Mouse (Mus musculus): ENCODE data around the gene Slc48a1. TPM values are rescaled to one million over a fixed set of nuclear protein-coding genes. Genes with fewer than 3 reads are reported as not detected.

The Slc48a1 gene
- polyA plus RNA-seq, 1 experiment, result 52.7 TPM

- Histone ChIP-seq H3K4me3 (no peak overlapping the region), H3ac (ENCODE audit: control insufficient read depth, insufficient read length) (no peak overlapping the region), H3K36me3 (ENCODE audit: control insufficient read depth, insufficient read depth) (no peaks in the 10 kb centered on the region), H3K79me2 (ENCODE audit: control insufficient read depth, insufficient read depth) (no peaks in the 10 kb centered on the region), H3K27me3 (ENCODE audit: control insufficient read depth, insufficient read depth, insufficient read length) (peaks cover 40% of the 10 kb centered on the region), H3K4me2 (ENCODE audit: low read depth) (no peak overlapping the region)
- TF ChIP-seq POLR2AphosphoS2 (IDR thresholded peaks at IDR 0.05; ENCODE audit: insufficient read length, low read depth), result no peak
- TF ChIP-seq MYOG (IDR thresholded peaks at IDR 0.05; ENCODE audit: control insufficient read depth in 1 of 3, insufficient read depth in 1 of 3, insufficient read length in 2 of 3, low read depth in 2 of 3), result no peak
- TF ChIP-seq CEBPB (IDR thresholded peaks at IDR 0.05; ENCODE audit: insufficient read depth, poor library complexity, severe bottlenecking), result no peak
- no peak for TF ChIP-seq MYOD1 (IDR thresholded peaks at IDR 0.05; ENCODE audit: control insufficient read depth in 1 of 3, insufficient read length in 2 of 3, low read depth in 2 of 3)
- TF ChIP-seq TCF3 (IDR thresholded peaks at IDR 0.05; ENCODE audit: insufficient read length, low read depth), result no peak
- TF ChIP-seq POLR2A (IDR thresholded peaks at IDR 0.05; ENCODE audit: insufficient read length, low read depth), result no peak
- no peak for TF ChIP-seq E2F4 (IDR thresholded peaks at IDR 0.05; ENCODE audit: insufficient read depth)
- TF ChIP-seq REST (IDR thresholded peaks at IDR 0.05; ENCODE audit: insufficient read depth, insufficient read length), result no peak
- TF ChIP-seq MAX (IDR thresholded peaks at IDR 0.05; ENCODE audit: low read depth), result no peak
- no peak for TF ChIP-seq SRF (IDR thresholded peaks at IDR 0.05; ENCODE audit: control insufficient read depth, insufficient read length, low read depth)
- no peak for TF ChIP-seq USF1 (IDR thresholded peaks at IDR 0.05; ENCODE audit: low read depth)
- TF ChIP-seq TCF12 (IDR thresholded peaks at IDR 0.05; ENCODE audit: insufficient read depth, poor library complexity, severe bottlenecking), result no peak
Measured at GRCm38 (mm10) chr15:97755361-97755760, 23.0 kb upstream of the Slc48a1 start.

GRCm38 (mm10) chr15:97760006-97760405, 18.3 kb upstream of the Slc48a1 start:
- no peak overlapping the region for H3K4me2 ChIP-seq (ENCODE audit: low read depth)
- no peak overlapping the region for H3ac ChIP-seq (ENCODE audit: control insufficient read depth, insufficient read length)
- no peaks in the 10 kb centered on the region for H3K79me2 ChIP-seq (ENCODE audit: control insufficient read depth, insufficient read depth)
- no peak for TF ChIP-seq TCF3 (IDR thresholded peaks at IDR 0.05; ENCODE audit: insufficient read length, low read depth)
- H3K36me3 ChIP-seq (ENCODE audit: control insufficient read depth, insufficient read depth), result no peaks in the 10 kb centered on the region
- H3K4me3 ChIP-seq, result no peak overlapping the region
- peaks cover 55% of the 10 kb centered on the region for H3K27me3 ChIP-seq (ENCODE audit: control insufficient read depth, insufficient read depth, insufficient read length)

- Histone ChIP-seq H3K4me2 (ENCODE audit: low read depth) (no peak overlapping the region), H3K79me2 (ENCODE audit: control insufficient read depth, insufficient read depth) (no peaks in the 10 kb centered on the region), H3K36me3 (ENCODE audit: control insufficient read depth, insufficient read depth) (no peaks in the 10 kb centered on the region), H3K4me3 (no peak overlapping the region), H3ac (ENCODE audit: control insufficient read depth, insufficient read length) (no peak overlapping the region), H3K27me3 (ENCODE audit: control insufficient read depth, insufficient read depth, insufficient read length) (peaks cover 57% of the 10 kb centered on the region)
- TF ChIP-seq SRF (IDR thresholded peaks at IDR 0.05; ENCODE audit: control insufficient read depth, insufficient read length, low read depth), result no peak
- TF ChIP-seq TCF3 (IDR thresholded peaks at IDR 0.05; ENCODE audit: insufficient read length, low read depth), result no peak
- no peak for TF ChIP-seq MAX (IDR thresholded peaks at IDR 0.05; ENCODE audit: low read depth)
Measured at GRCm38 (mm10) chr15:97760952-97761351, 17.4 kb upstream of the Slc48a1 start.

- Histone ChIP-seq H3K79me2 (ENCODE audit: control insufficient read depth, insufficient read depth) (no peaks in the 10 kb centered on the region), H3K27me3 (ENCODE audit: control insufficient read depth, insufficient read depth, insufficient read length) (peaks cover 56% of the 10 kb centered on the region), H3ac (ENCODE audit: control insufficient read depth, insufficient read length) (no peak overlapping the region), H3K36me3 (ENCODE audit: control insufficient read depth, insufficient read depth) (no peaks in the 10 kb centered on the region), H3K4me2 (ENCODE audit: low read depth) (no peak overlapping the region), H3K4me3 (no peak overlapping the region)
- TF ChIP-seq MYOG (IDR thresholded peaks at IDR 0.05; ENCODE audit: control insufficient read depth in 1 of 3, insufficient read depth in 1 of 3, insufficient read length in 2 of 3, low read depth in 2 of 3), result no peak
- TF ChIP-seq USF1 (IDR thresholded peaks at IDR 0.05; ENCODE audit: low read depth), result no peak
Measured at GRCm38 (mm10) chr15:97761438-97761837, 16.9 kb upstream of the Slc48a1 start.

GRCm38 (mm10) chr15:97762733-97763132, 15.6 kb upstream of the Slc48a1 start:
- H3K4me3 ChIP-seq, result no peak overlapping the region
- H3K36me3 ChIP-seq (ENCODE audit: control insufficient read depth, insufficient read depth), result no peaks in the 10 kb centered on the region
- TF ChIP-seq REST (IDR thresholded peaks at IDR 0.05; ENCODE audit: insufficient read depth, insufficient read length) (no peak), POLR2AphosphoS2 (IDR thresholded peaks at IDR 0.05; ENCODE audit: insufficient read length, low read depth) (no peak), USF1 (IDR thresholded peaks at IDR 0.05; ENCODE audit: low read depth) (no peak), TCF3 (IDR thresholded peaks at IDR 0.05; ENCODE audit: insufficient read length, low read depth) (no peak), POLR2A (IDR thresholded peaks at IDR 0.05; ENCODE audit: insufficient read length, low read depth) (no peak), MAX (IDR thresholded peaks at IDR 0.05; ENCODE audit: low read depth) (no peak), E2F4 (IDR thresholded peaks at IDR 0.05; ENCODE audit: insufficient read depth) (no peak), TCF12 (IDR thresholded peaks at IDR 0.05; ENCODE audit: insufficient read depth, poor library complexity, severe bottlenecking) (no peak), SRF (IDR thresholded peaks at IDR 0.05; ENCODE audit: control insufficient read depth, insufficient read length, low read depth) (no peak), MYOG (IDR thresholded peaks at IDR 0.05; ENCODE audit: control insufficient read depth in 1 of 3, insufficient read depth in 1 of 3, insufficient read length in 2 of 3, low read depth in 2 of 3) (no peak), CEBPB (IDR thresholded peaks at IDR 0.05; ENCODE audit: insufficient read depth, poor library complexity, severe bottlenecking) (no peak), MYOD1 (IDR thresholded peaks at IDR 0.05; ENCODE audit: control insufficient read depth in 1 of 3, insufficient read length in 2 of 3, low read depth in 2 of 3) (no peak)
- peaks cover 54% of the 10 kb centered on the region for H3K27me3 ChIP-seq (ENCODE audit: control insufficient read depth, insufficient read depth, insufficient read length)
- no peaks in the 10 kb centered on the region for H3K79me2 ChIP-seq (ENCODE audit: control insufficient read depth, insufficient read depth)
- H3ac ChIP-seq (ENCODE audit: control insufficient read depth, insufficient read length), result no peak overlapping the region
- H3K4me2 ChIP-seq (ENCODE audit: low read depth), result no peak overlapping the region

All from myocyte (in vitro differentiated cells).